Mouse (Mus musculus) megakaryocyte-erythroid progenitor cell, adult 5 weeks (primary cell): Measurements from ENCODE around the gene Olfr1477. TPM values are rescaled to one million over a fixed set of nuclear protein-coding genes. Genes with fewer than 3 reads are reported as not detected.

Experiments used
- polyA plus RNA-seq: library from polyadenylated mRNA; stranded (reverse); fragments of >175 nt; gene quantifications from 2 replicates; pipeline ENCODE4 v1.2.3, GENCODE M21; 2012

The Olfr1477 gene
- 0.03 TPM in 1 of 2 replicates, not detected in the other for polyA plus RNA-seq

GRCm38 (mm10) chr19:13500246-13500645, at the start of gene Olfr1477:
Gene Olfr1477, plus strand, starts transcription at chr19:13500546.

GRCm38 (mm10) chr19:13455986-13456385, 44.4 kb upstream of the Olfr1477 start, which contains the start of gene Olfr1472:
Gene Olfr1472, minus strand, starts transcription at chr19:13456086.

GRCm38 (mm10) chr19:13469265-13469664, 31.1 kb upstream of the Olfr1477 start, which contains the start of gene Olfr1474:
Gene Olfr1474, plus strand, starts transcription at chr19:13469565.

GRCm38 (mm10) chr19:13480096-13480495, 20.2 kb upstream of the Olfr1477 start, which contains the start of gene Olfr1475:
Gene Olfr1475, minus strand, starts transcription at chr19:13480196.

GRCm38 (mm10) chr19:13527613-13528012, 27.3 kb downstream of the Olfr1477 start, which contains the start of gene Olfr1480:
Gene Olfr1480, plus strand, starts transcription at chr19:13527913.

Other genes starting within 250 kb of the Olfr1477 start
- gene Olfr1465, start 185.0 kb upstream of the Olfr1477 start, polyA plus RNA-seq = not detected in 2 replicates
- not detected in 2 replicates for gene Olfr1466, start 161.7 kb upstream of the Olfr1477 start, polyA plus RNA-seq
- gene Olfr1467, start 138.3 kb upstream of the Olfr1477 start, polyA plus RNA-seq = 0.04 and 0.11 TPM in 2 replicates
- gene Olfr1469, start 92.7 kb upstream of the Olfr1477 start, polyA plus RNA-seq = not detected in 2 replicates
- gene Olfr1471, start 57.1 kb upstream of the Olfr1477 start, polyA plus RNA-seq = not detected in 2 replicates
- not detected in 2 replicates for gene Olfr1472, start 44.5 kb upstream of the Olfr1477 start, polyA plus RNA-seq
- not detected in 2 replicates for gene Olfr1474, start 31.0 kb upstream of the Olfr1477 start, polyA plus RNA-seq
- gene Olfr1475, start 20.4 kb upstream of the Olfr1477 start, polyA plus RNA-seq = not detected in 2 replicates
- gene Olfr1480, start 27.4 kb downstream of the Olfr1477 start, polyA plus RNA-seq = not detected in 2 replicates
- gene Olfr1484, start 83.0 kb downstream of the Olfr1477 start, polyA plus RNA-seq = not detected in 2 replicates
- gene Olfr1487, start 116.8 kb downstream of the Olfr1477 start, polyA plus RNA-seq = not detected in 2 replicates
- 0.01 TPM in 1 of 2 replicates, not detected in the other for gene Olfr1489, start 131.1 kb downstream of the Olfr1477 start, polyA plus RNA-seq
- not detected in 2 replicates for gene Olfr1490, start 150.5 kb downstream of the Olfr1477 start, polyA plus RNA-seq
- gene Olfr1491, start 196.7 kb downstream of the Olfr1477 start, polyA plus RNA-seq = not detected in 2 replicates
- not detected in 2 replicates for gene Olfr1493-ps1, start 222.7 kb downstream of the Olfr1477 start, polyA plus RNA-seq
- gene Olfr1494, start 239.2 kb downstream of the Olfr1477 start, polyA plus RNA-seq = not detected in 2 replicates